Mouse (Mus musculus): ENCODE results near the gene Emilin2. TPM values are rescaled to one million over a fixed set of nuclear protein-coding genes. Genes with fewer than 3 reads are reported as not detected.
A peak's percentile ranks its signal among the peaks of the same experiment; 100 is the strongest.

The Emilin2 gene
- polyA plus RNA-seq, 1 experiment = not detected

DNA sequence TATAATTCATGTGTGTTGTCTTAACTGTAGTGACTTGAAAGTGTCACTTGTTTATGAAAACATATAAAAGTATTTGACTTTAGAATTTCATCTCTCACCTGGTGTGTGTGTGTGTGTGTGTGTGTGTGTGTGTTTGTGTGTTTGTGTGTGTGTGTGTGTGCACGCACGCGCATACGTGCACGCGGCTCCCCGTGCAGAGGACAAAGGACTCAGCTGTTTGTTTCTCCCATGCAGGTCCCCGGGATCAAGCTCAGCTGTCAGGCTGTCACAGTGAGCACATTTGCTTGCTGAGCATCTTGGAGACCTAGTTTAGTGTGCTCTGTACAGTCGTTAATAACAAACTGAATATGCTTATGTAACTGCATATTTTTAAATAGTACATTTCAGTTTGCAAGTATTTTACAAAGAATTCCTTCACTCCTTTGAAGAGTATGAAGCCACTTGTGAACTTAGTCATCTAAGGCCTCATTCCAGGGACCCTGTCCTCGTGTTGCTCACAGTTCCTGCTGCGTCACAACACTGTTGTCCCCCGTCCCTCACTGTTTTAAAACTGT, 77.7 kb downstream of the Emilin2 start:
- 83% methylated on average over 12 of the region's 12 CpGs for WGBS

GRCm38 (mm10) chr17:71233210-71233609, 78.6 kb downstream of the Emilin2 start:
- H3K4me3 ChIP-seq (ENCODE audit: insufficient read depth, low read depth, low read length) = no peak overlapping the region
- TF ChIP-seq POLR2A (IDR thresholded peaks at IDR 0.05; ENCODE audit: insufficient read depth, low read depth, low read length) (no peak), CTCF (IDR thresholded peaks at IDR 0.05; ENCODE audit: insufficient read depth, low read depth, low read length) (no peak)
- H3K4me1 ChIP-seq (ENCODE audit: control insufficient read depth, insufficient read depth, low read length) = peaks cover 4% of the 10 kb centered on the region
- H3K27ac ChIP-seq (ENCODE audit: insufficient read depth, low read depth, low read length) = no peak overlapping the region
- WGBS = 94% methylated on average over 4 of the region's 4 CpGs

More for the DNA sequence above, 77.7 kb downstream of the Emilin2 start:
- TF ChIP-seq POLR2A (IDR thresholded peaks at IDR 0.05; ENCODE audit: insufficient read depth, low read depth, low read length) (no peak), CTCF (IDR thresholded peaks at IDR 0.05; ENCODE audit: insufficient read depth, low read depth, low read length) (no peak)
- Histone ChIP-seq H3K4me3 (ENCODE audit: insufficient read depth, low read depth, low read length) (no peak overlapping the region), H3K4me1 (ENCODE audit: control insufficient read depth, insufficient read depth, low read length) (peaks cover 4% of the 10 kb centered on the region), H3K27ac (ENCODE audit: insufficient read depth, low read depth, low read length) (no peak overlapping the region)

GRCm38 (mm10) chr17:71231998-71232397, 79.8 kb downstream of the Emilin2 start:
- peaks cover 6% of the 10 kb centered on the region for H3K4me1 ChIP-seq (ENCODE audit: control insufficient read depth, insufficient read depth, low read length)
- TF ChIP-seq CTCF (IDR thresholded peaks at IDR 0.05; ENCODE audit: insufficient read depth, low read depth, low read length) = no peak
- no peak overlapping the region for H3K27ac ChIP-seq (ENCODE audit: insufficient read depth, low read depth, low read length)
- 88% methylated on average over 2 of the region's 2 CpGs for WGBS
- H3K4me3 ChIP-seq (ENCODE audit: insufficient read depth, low read depth, low read length) = no peak overlapping the region

DNA sequence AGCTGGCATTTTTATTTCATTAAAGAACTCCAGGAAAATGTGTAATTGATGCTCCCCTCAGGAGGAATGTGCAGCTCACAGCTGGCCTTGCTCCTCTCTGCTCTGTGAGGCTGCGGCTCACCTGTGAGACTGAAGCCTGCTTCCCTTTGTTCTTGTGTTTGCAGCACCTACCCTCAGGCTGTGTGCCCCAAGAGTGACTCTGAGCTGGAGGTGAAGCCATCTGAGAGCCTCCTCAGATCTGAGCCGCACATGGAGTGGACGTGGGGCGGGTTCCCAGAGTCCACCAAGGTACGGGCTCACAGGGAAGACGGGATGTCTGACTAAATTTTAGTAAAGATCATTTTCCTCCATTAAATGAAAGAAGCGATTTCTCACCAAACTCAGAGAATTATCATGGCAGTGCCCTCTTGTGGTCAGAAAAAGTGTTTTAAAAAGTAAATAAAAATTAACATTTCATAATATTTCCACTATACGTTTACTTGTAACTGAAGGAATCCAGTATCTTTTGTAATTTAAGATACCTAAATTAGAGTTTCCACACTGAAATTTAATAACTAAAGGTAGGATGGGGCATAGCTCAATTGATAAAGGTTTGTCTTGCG, 81.6 kb downstream of the Emilin2 start:
- 63% methylated on average over 9 of the region's 9 CpGs for WGBS
- Histone ChIP-seq H3K4me3 (ENCODE audit: insufficient read depth, low read depth, low read length) (no peak overlapping the region), H3K27ac (ENCODE audit: insufficient read depth, low read depth, low read length) (no peak overlapping the region), H3K4me1 (ENCODE audit: control insufficient read depth, insufficient read depth, low read length) (peaks cover 7% of the 10 kb centered on the region)
- no peak for TF ChIP-seq CTCF (IDR thresholded peaks at IDR 0.05; ENCODE audit: insufficient read depth, low read depth, low read length)
- TF ChIP-seq POLR2A (IDR thresholded peaks at IDR 0.05; ENCODE audit: insufficient read depth, low read depth, low read length) = no peak

- peaks cover 13% of the 10 kb centered on the region for H3K4me1 ChIP-seq (ENCODE audit: control insufficient read depth, insufficient read depth, low read length)
- H3K27ac ChIP-seq (ENCODE audit: insufficient read depth, low read depth, low read length) = no peak overlapping the region
- TF ChIP-seq POLR2A (IDR thresholded peaks at IDR 0.05; ENCODE audit: insufficient read depth, low read depth, low read length) (no peak), CTCF (IDR thresholded peaks at IDR 0.05; ENCODE audit: insufficient read depth, low read depth, low read length) (no peak)
- WGBS = 47% methylated on average over 7 of the region's 7 CpGs
- no peak overlapping the region for H3K4me3 ChIP-seq (ENCODE audit: insufficient read depth, low read depth, low read length)
Observed at GRCm38 (mm10) chr17:71228651-71229050, 83.1 kb downstream of the Emilin2 start.

DNA sequence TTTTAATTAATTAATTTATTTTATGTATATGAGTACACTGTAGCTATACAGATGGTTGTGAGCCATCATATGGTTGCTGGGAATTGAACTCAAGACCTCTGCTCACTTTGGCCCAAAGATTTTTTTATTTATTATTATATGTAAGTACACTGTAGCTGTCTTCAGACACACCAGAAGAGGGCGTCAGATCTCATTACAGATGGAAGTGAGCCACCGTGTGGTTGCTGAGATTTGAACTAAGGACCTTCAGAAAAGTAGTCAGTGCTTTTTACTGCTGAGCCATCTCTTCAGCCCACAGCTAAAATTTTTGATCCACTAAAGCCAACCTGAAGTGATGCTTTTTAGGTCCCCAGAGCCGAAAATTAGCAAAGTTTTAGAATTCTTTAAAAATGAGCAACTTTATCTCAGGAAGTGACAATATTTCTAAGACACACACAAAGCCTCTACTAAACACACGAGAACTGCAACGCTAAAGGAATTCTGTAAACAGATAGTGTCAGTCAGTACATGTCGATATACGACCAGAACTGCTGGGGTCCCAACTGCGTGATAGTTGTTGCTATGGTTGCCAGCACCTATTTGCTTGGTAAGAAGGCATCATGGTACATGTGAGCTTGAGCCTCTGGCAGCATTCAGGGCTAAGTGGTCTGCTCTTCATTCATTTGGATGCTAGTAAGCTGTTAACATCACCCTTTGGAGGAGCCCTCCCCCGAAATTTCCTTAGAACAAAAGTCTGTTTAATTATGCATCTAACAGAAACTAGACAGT, 84.5 kb downstream of the Emilin2 start:
- Histone ChIP-seq H3K27ac (ENCODE audit: insufficient read depth, low read depth, low read length) (no peak overlapping the region), H3K4me3 (ENCODE audit: insufficient read depth, low read depth, low read length) (no peak overlapping the region), H3K4me1 (ENCODE audit: control insufficient read depth, insufficient read depth, low read length) (peaks cover 16% of the 10 kb centered on the region)
- TF ChIP-seq CTCF (IDR thresholded peaks at IDR 0.05; ENCODE audit: insufficient read depth, low read depth, low read length) = no peak
- no peak for TF ChIP-seq POLR2A (IDR thresholded peaks at IDR 0.05; ENCODE audit: insufficient read depth, low read depth, low read length)
- 71% methylated on average over 9 of the region's 9 CpGs for whole genome bisulfite sequencing

DNA sequence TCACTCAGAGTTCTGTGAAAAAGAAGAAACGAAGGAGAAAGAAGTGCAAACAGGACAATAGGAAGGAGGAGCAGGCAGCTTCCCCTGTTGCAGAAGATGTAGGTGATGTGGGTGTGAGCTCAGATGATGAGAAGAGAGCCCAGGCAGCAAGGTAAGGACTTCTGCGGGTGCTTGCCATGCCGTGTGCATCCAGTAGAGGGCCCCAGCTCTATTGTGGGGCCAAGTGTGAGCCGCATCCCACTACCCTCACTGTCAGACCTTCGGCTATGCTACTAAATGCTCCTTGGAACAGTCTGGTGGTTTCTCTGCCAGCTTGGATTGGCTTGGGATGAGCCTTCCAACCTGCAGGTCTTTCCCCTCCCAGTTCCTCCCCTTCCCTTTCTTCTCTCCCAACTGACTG, 86.7 kb downstream of the Emilin2 start:
- WGBS = 40% methylated on average over 5 of the region's 5 CpGs
- H3K4me3 ChIP-seq (ENCODE audit: insufficient read depth, low read depth, low read length) = no peak overlapping the region
- TF ChIP-seq POLR2A (IDR thresholded peaks at IDR 0.05; ENCODE audit: insufficient read depth, low read depth, low read length) (no peak), CTCF (IDR thresholded peaks at IDR 0.05; ENCODE audit: insufficient read depth, low read depth, low read length) (peak; percentile 48; the same call in 1 of the 2 replicates)

DNA sequence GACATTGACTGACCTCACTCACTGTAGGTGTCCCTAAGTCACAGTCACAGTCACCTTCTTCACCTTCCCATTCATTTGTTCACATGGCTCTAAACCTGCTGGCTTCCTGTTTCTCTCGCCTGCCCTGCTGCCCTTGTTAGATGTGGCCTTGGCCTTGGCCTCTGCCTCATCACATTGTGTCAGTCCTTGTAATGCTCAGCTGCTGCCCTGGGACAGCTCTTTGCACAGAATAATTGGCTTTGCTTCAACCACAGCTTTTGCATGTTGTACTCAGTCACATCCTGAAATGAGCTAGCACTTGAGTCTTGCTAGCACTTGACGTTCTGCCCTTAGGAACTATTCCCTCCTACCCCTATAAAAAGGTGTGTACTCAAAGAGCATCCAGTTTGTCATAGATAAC, 87.3 kb downstream of the Emilin2 start:
- TF ChIP-seq CTCF (IDR thresholded peaks at IDR 0.05; ENCODE audit: insufficient read depth, low read depth, low read length) (no peak), POLR2A (IDR thresholded peaks at IDR 0.05; ENCODE audit: insufficient read depth, low read depth, low read length) (no peak)
- no peak overlapping the region for H3K27ac ChIP-seq (ENCODE audit: insufficient read depth, low read depth, low read length)
- H3K4me3 ChIP-seq (ENCODE audit: insufficient read depth, low read depth, low read length) = no peak overlapping the region
- 68% methylated on average over 2 of the region's 2 CpGs for WGBS
- H3K4me1 ChIP-seq (ENCODE audit: control insufficient read depth, insufficient read depth, low read length) = peaks cover 13% of the 10 kb centered on the region; the same call in 1 of the 2 replicates

More for the DNA sequence above, 86.7 kb downstream of the Emilin2 start:
- H3K4me1 ChIP-seq (ENCODE audit: control insufficient read depth, insufficient read depth, low read length) = peaks cover 14% of the 10 kb centered on the region
- no peak overlapping the region for H3K27ac ChIP-seq (ENCODE audit: insufficient read depth, low read depth, low read length)

DNA sequence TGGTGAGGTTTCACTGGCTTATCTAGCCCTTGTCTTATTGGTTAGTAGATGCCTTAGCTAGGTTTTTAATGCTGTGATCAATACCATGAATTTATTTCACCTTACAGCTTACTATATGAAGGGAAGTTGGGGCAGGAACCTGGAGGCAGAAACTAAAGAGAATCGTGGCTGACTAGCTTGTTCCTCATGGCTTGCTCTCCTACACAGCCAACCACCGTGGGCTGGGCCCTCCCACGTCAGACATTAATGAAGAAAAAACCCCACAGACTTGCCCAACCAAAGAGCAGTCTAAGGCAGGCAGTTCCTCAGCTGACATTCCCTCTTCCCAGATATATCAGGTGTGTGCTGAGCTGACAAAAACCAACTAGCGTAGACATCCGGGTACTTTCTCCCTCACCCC, 88.1 kb downstream of the Emilin2 start:
- H3K4me3 ChIP-seq (ENCODE audit: insufficient read depth, low read depth, low read length) = no peak overlapping the region
- WGBS = 52% methylated on average over 5 of the region's 5 CpGs
- H3K27ac ChIP-seq (ENCODE audit: insufficient read depth, low read depth, low read length) = no peak overlapping the region
- H3K4me1 ChIP-seq (ENCODE audit: control insufficient read depth, insufficient read depth, low read length) = peaks cover 13% of the 10 kb centered on the region; the same call in 1 of the 2 replicates
- TF ChIP-seq CTCF (IDR thresholded peaks at IDR 0.05; ENCODE audit: insufficient read depth, low read depth, low read length) (no peak), POLR2A (IDR thresholded peaks at IDR 0.05; ENCODE audit: insufficient read depth, low read depth, low read length) (no peak)

All from olfactory bulb, adult 2 months (tissue).